Mouse (Mus musculus) bone marrow macrophage, adult 2 months (primary cell): ENCODE results near the gene Jade3.

Source experiments
- CTCF ChIP-seq: IDR thresholded peaks from 2 replicates; pipeline ENCODE4 v1.5.1; 2012; ENCODE audit warnings: low read depth, mild to moderate bottlenecking, low read length, moderate library complexity
- POLR2A ChIP-seq: IDR thresholded peaks from 2 replicates; pipeline ENCODE4 v1.6.1; 2012; ENCODE audit warnings: mild to moderate bottlenecking, low read depth, low read length, borderline replicate concordance

DNA sequence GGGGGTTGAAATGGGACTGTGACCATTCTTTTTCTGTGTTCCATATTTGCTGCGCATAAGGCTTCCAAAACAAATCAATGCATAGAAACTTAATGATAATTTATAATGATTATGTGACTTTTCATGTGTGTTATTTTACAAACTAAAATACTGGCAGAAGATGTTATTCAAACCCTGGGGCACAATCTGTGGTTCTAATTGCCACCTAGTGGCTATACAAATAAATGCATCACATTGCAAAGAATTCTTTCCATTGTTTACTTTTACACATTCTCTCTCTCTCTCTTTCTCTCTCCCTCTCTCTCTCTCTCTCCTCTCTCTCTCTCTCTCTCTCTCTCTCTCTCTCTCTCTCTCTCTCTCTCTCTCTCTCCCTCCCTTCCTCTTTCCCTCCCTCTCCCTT, 136.4 kb downstream of the Jade3 start:
- TF ChIP-seq CTCF (no peak), POLR2A (no peak)
